Mouse (Mus musculus) spleen, postnatal 14 days (tissue): Measurements from ENCODE around the gene Pip5k1c.

ENCODE experiments used
- DNase-seq, 2 experiments: peaks; one replicate each; pipeline ENCODE4 v3.0.0; 2021 to 2022; ENCODE audit warnings: low spot score in 2 of 2

Pip5k1c gene

GRCm38 (mm10) chr10:81292554-81293333 is at the start of gene Pip5k1c:
Gene Pip5k1c, plus strand, starts transcription at chr10:81292963.
- DNase-seq, result peak; percentile 99

- DNase-seq, result no peak
These were observed 48.6 kb upstream of the Pip5k1c start for GRCm38 (mm10) chr10:81244146-81244545.

DNA sequence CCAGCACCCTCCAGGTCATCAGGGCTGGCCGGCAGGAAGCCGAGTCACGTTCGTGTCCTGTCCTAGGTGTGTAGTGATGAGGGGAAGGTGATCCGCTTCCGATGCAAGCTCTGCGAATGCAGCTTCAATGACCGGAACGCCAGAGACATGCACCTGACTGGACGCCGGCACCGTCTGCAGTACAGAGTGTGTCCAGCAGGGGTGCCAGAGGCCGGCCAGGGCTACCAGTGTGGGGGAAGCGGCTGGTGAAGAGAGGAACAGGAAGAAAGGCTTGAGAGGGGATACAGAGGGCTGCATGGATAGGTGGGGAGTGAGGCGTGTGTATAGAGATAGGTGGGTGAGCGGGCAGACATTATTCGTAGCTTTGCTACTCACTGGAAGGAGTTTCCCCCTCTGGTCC is 48.2 kb upstream of the Pip5k1c start:
- peak; percentile 69 to 81 for DNase-seq

DNA sequence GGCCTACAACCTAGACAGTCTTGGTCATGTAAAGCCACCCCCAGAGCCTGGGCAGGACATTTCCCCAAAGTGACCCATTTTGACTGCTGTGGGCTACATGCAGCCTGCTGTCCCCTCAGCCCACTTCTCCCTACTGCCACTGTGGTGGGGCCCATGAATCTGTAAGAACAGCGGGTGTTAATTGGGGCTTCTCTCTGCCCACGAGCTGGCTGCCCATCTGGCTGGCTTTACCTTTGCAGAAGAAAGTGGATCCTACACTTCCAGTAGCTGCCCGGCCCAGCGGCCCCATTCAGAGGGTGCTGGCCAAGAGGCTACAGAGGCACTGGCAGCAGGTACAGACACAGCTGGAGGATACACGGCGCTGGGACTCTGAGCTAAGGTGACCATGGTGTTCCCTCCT is 47.6 kb upstream of the Pip5k1c start:
- no peak for DNase-seq

- DNase-seq, result no peak
These were observed 45.0 kb upstream of the Pip5k1c start for GRCm38 (mm10) chr10:81247804-81248203.

- DNase-seq, result no peak
These were observed 43.3 kb upstream of the Pip5k1c start for GRCm38 (mm10) chr10:81249442-81249841.

DNA sequence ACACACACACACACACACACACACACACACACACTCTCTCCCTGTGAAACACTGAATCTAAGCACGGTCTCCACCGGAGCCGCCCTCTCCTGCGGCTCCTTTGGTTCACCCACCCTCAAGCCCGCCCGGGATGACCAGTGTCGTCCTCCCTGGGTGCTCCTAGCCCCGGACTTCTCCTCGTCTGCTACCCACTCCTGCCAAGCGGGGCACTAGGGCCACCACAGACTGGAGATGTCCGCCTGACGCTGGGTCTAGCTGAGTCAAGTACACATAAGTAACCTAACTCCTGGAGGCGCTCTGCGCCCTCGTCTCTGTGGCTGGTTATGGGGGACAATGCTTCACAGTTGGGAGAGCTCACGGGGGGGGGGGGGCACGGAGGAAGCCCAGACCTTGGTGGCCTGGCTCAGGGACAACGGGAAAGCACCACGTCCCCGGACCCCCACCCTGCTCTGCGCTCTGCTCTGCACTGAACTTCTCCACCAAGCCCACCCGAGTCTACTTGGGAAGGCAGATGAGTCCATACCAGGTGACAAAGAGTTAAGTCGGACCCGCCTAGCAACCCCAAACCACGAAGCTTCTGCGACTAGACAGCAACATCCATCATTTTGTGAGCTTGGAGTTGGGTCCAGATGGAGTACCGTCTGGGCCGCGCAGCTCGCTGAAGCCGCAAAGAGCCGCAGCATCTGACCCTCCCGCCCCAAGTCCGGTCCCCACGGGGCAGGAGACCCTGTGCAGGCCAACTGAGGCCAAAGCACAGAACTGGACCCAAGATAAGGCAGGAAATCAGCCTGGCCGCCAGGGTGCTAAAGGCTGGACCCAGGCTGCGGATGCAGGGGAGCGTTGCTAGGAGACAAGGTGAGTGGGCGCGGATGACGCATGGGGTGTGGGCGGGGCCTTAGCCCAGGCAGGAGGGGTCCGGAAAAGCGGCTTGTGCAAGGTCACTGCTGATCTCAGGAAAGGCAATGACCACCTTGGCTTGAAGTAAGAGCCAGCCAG is 40.0 kb upstream of the Pip5k1c start, which contains the start of gene Matk:
Matk (plus strand) TSS at position 512 of the 996 bp plus-strand sequence.
- no peak for DNase-seq

DNA sequence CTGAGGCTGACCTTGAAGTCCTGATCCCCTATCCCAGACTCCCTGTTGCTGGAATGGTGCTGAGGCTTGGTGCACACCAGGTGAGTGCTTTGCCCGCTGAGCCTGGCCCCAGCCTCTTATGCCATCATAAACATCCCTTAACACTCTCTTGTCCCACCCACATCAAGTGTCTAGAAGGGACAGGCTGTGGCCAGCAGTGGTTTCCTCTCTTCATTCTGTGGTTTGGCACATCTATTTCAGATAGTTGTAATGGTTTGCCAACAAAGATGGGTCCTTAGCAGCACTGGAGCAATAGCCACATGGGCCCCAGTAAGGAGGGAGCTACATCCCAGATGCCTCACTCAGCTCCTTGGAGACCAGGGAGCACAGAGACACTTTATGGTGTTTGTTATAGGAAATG is 37.9 kb upstream of the Pip5k1c start:
- no peak for DNase-seq

GRCm38 (mm10) chr10:81257158-81258039 is 35.4 kb upstream of the Pip5k1c start:
- peak in 1 of 2 experiments; percentile 41 for DNase-seq

- DNase-seq, result no peak
These were observed 33.4 kb upstream of the Pip5k1c start for GRCm38 (mm10) chr10:81259225-81259884.

DNA sequence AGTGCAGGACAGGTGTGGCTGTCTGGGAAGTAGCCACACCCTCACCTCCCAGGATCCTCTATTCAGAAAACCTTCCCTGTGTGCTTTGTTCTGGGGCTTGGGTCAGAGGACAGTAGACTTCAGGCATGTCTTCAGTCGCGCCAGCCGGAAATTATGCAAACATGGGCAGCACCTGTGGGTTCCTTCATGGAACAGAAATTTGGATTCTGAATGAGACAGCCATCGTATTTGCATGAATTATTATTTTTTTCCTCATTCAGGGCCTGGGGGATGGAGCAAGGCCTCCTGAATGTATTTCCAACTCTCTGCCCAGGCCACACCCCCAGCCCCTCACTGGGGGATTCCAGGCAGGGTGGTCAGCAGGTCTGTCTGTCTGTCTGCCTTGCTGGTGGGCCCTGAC is 31.7 kb upstream of the Pip5k1c start:
- no peak for DNase-seq

- DNase-seq, result no peak
These were observed 27.2 kb upstream of the Pip5k1c start for GRCm38 (mm10) chr10:81265540-81265939.

- peak; percentile 92 to 95 for DNase-seq
These were observed 26.3 kb upstream of the Pip5k1c start, which contains the start of the genes Mrpl54 and Apba3 for GRCm38 (mm10) chr10:81266211-81267105. Gene Mrpl54, minus strand, starts transcription at chr10:81266934. Gene Apba3, plus strand, starts transcription at chr10:81266960.

DNA sequence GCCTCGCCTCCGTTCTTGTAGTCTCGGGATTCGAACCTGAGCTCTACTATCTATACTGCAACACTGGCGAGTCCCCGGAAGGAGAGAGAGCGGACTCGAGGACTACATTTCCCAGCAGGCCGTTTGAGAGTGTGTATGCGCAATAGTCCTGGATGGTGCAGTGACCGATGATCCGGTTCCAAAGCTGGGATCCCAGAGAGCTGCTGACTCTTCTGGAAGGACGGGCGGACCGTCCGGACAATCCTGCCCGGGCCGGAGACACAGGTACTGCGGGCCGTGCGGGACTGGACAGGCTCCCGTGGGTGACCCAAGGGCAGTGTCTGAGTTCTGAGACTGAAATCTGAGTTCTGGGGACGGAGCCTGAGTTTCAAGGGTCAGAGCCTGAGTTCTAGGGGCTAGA is 24.7 kb upstream of the Pip5k1c start:
- peak; percentile 34 to 62 for DNase-seq

DNA sequence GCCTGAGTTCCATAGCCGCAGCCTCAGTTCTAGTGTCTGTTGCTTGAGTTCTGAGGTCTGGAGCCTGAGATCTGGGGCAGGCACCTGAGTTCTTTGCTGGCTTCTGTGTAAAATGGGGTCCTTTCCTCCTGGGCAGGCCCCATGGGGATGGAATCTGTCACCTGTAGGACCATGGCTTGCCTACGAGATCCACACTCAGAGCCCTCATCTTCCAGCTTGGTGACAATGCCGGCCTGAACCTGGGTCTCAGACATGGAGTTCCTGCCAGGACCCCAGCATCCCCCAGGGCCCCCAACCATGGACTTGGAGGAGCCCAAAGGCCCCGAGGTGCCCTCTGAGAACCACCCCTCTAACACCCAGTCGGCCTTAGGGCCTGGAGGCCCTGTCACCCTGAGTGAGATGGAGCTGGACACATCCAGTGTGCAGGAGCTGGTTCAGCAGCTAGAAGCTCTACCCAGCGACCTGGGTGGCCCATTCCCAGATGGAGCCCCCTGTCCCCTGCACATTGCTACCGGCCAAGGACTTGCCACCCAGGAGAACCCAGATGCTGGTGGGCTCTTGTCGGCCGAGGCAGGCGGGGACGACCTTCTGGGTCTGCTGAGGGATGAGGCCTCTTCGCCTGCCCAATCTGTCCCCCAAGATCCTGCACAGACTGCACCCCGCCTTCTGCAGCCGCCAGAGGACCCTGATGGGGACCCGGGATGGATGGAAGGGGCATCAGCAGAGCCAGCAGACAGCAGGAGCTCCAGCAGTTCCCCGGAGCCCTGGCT is 23.9 kb upstream of the Pip5k1c start:
- DNase-seq, result no peak

GRCm38 (mm10) chr10:81272356-81272755 is 20.4 kb upstream of the Pip5k1c start:
- no peak for DNase-seq

GRCm38 (mm10) chr10:81273842-81274241 is 18.9 kb upstream of the Pip5k1c start:
- no peak for DNase-seq

GRCm38 (mm10) chr10:81277676-81278075 is 15.1 kb upstream of the Pip5k1c start:
- DNase-seq, result no peak

DNA sequence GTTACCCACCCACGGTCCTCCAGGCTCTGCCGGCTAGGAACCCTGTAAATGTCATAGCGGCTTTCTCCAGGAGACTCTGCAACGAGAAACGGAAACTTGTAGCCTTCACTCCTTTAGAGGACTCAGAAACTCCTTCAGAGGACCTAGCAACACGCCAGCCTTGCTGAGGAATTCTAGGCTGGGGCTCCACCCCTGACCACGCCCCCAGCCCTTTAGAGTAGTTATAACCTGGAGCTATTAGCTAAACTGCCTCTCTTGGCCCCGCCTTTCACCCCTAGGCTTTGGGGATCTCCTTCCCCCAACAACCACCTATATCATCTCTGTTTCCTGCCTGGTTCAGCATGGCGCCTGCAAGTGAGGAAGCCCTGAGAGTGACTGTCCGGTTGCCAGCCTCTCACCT is 13.3 kb upstream of the Pip5k1c start:
- DNase-seq, result no peak
